Mouse (Mus musculus) bone marrow macrophage, adult 2 months (primary cell): ENCODE results near the gene Spi1.

Source experiments
- CTCF ChIP-seq: IDR thresholded peaks from 2 replicates; pipeline ENCODE4 v1.5.1; 2012; ENCODE audit warnings: low read depth, mild to moderate bottlenecking, low read length, moderate library complexity
- POLR2A ChIP-seq: IDR thresholded peaks from 2 replicates; pipeline ENCODE4 v1.6.1; 2012; ENCODE audit warnings: mild to moderate bottlenecking, low read depth, low read length, borderline replicate concordance

DNA sequence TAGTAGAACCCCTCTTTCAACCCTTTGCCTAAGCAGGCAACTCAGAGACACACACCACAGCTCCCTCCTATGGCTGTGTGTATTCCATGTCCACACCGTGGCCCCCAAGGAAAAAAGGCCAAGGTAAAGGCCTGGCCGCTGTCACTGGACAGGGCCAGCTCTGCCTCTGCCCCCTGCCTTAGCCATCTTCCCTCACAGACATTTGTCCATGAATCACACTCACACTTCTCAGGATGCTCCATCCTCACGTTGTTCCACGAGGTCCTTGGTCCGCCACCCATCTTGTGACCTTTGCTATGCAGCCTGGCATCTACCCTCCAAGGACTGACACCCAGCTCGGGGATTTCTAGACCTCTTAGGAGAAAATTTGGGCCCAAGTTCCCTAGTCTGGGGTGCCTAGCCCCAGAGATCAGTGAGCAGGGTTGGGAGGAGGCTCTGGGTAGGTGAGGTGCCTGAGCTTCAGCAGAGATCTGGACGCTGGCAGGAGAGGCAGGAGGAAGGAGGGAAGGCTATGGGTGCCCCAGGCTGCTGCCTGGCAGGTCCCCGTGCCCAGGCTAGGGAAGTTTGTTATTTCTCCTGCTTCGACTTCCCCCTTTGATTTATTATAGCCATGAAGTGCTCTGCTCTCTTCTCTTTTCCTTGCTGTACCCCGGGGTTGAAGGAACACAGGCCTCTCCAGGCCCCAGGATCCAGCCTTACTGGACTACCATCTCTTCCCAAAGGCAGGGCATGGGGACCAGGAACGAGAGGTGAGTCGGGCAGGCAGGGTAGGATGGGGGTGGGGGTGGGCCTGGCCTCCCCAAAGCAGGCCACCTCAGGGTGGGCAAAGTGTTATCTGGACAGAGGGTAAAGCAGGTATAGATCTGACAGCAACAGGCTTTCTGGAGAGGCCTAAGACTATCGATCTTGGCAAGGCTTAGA is at the start of gene Spi1:
- no peak for TF ChIP-seq POLR2A
- no peak for TF ChIP-seq CTCF
